Mouse (Mus musculus): ENCODE measurements around the gene Npas3.

The Npas3 gene

DNA sequence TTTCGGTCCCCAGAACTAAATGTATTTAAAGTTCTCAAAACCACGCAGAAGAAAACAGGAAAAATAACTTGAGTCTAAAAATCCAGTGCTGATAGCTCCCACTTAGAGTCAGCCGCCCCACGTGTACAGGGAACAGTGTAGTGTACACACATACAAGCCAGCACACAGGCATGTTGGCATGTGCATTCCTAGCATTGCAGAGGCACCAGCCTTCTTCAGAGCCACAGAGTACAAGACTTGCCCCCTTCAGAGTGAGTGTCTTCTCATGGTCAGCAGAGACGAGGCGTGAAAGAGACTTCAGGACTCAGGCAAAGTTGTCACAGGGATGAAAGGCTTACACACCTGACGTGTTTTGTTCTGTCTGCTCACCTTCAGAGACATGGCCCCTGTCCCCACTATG lies 565.8 kb downstream of the Npas3 start:
- DNase-seq: no peak

DNA sequence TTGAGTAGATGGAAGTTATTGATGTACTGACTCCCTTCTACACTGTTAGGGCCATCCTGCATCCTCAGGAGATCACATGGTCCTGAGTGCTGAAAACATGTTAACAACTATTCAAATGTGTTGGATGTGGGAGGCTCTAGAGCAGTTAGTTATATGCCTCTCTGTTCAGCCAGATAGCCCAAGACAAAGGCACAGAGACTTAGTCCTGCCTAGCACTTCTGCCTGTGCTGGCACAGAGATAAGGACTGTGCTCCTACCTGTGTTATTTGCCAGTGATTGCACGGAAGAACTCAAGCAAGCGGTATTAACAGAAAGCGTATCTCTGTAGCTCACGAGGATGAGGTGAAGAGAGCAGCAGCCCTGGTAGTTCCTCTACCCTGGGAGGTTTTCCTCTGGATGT lies 571.5 kb downstream of the Npas3 start:
- DNase-seq: no peak

GRCm38 (mm10) chr12:53822881-53823280 lies 574.4 kb downstream of the Npas3 start:
- DNase-seq: no peak

GRCm38 (mm10) chr12:53825251-53825650 lies 576.8 kb downstream of the Npas3 start:
- DNase-seq: no peak

DNA sequence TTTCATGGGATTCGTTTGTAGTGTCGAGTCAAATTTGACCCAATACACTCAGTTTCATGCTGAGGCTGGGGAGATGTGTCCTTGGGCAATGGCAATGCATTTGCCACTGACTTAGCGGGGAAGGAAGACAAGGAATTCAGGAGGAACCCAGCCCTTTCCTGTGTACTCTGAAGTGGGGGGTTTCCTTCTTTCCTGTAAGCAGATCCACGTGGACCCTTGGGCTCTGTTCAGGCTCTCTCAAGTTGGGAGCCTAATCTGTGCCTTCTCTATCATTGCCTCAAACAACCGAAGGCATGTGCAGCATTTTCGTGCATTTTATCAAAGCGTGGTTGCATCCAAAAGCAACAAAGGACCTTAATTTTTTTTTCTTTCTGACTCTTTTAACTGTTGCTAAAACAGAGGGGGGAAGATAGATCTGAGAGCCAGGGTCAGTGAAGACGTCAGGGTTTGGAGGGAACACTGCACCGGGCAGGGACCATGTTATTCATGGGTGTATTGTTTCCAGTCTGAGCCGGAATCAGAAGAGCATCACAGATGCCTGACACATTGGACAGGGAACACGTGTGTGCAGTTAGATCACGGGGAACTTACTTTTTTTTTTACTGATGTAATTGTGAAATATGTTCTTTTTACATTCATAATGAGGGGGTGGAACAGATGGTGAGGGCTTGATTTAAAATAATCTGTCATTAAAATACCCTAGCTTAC lies 577.6 kb downstream of the Npas3 start:
- DNase-seq: no peak

- DNase-seq: no peak
Measured at GRCm38 (mm10) chr12:53826812-53827211, 578.3 kb downstream of the Npas3 start.

DNA sequence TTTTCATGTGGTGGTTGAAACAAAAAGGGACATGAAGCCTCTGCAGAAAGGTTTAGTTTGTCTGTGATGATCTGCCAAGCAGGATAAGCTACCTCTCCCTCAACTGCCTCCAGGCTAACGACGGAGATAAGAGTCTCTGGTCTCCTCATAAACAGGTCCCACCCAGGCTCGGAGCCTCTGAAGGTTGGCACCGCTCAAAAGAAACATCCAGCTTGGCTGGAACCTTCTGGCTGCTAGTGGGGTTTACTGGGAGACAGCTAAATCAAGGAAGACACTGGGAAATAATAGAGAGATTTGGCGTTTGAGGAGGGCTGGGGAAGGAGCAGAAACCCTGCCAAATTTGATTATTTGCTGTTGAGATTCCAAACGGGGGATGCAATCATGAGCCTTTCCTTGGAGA lies 584.1 kb downstream of the Npas3 start:
- DNase-seq: peak; percentile 36 to 38

DNA sequence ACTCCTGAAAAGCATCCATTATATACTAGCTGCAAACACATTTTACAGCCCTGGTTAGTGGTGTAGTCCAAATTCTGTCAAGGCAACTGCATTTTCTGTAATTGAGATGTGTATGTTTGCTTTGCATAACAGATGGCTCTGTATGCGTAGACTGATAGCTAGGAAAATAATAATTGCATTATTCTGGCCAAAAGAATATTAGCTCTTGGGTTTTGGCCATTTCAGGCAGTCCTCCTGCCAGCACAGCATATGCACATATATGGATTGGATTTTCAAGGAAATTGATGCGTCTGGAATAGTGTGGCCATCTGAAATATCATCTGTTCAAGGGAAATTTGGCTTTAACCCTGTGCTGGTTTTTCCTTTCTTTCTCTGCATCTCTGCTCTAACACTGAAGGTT lies 584.9 kb downstream of the Npas3 start:
- peak; percentile 59 to 60 for DNase-seq

DNA sequence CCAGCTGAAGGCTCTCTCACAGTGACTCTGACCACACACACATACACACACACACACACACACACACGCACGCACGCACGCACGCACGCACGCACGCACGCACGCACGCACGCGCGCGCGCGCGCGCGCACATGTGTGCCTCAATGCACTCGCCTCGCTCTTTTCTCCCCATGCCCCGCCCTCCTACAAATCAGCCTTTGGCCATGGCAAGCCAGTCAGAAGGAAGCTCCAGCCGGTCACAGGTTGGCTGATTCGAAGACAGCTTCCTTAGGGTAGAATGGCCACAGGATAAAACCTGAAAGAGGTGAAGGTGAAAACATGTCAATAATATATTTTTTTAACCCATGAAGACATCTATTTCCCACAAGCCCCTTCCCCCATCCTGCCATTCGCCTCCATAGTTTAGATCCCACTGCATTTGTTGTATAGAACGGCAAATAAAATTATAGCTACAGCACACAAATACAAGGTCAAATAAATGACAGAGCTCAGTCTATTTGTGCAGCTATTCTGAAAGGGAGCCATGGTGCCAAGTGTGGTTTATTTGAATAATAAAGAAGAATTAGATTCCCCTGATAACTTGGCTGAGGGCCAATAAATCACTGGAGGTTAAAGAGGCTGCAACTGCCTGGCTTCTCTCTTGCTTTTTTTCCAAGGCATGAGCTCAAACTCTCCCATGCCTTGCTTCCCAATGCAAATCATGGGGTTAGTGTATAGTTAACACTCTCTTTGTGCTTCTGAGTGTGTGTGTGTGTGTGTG lies 587.7 kb downstream of the Npas3 start:
- DNase-seq: peak; percentile 63 to 66

GRCm38 (mm10) chr12:53837408-53837807 lies 588.9 kb downstream of the Npas3 start:
- DNase-seq: no peak

DNA sequence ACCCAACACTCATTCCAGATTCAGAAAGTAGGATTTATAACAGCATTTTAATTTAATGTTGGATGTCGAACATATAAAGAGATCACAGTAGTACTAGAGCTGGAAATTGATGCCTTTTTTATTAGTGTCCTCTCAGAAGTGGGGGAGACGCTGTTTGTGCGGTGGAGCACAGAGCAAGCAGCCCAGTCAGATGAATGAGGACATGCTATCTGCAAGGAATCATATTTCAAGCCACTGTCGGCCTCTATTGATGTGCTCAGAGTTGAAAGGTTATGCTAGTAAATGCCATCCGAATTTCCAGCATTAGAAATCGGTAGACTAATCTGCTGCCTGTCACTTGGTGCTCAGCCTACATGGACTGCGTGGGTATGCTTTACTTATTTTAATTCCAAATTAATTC lies 590.1 kb downstream of the Npas3 start:
- no peak for DNase-seq

GRCm38 (mm10) chr12:53841928-53842671 lies 593.6 kb downstream of the Npas3 start:
- peak; percentile 38 to 48 for DNase-seq

GRCm38 (mm10) chr12:53843626-53844025 lies 595.1 kb downstream of the Npas3 start:
- DNase-seq: no peak

GRCm38 (mm10) chr12:53846154-53846665 lies 597.7 kb downstream of the Npas3 start:
- no peak for DNase-seq

DNA sequence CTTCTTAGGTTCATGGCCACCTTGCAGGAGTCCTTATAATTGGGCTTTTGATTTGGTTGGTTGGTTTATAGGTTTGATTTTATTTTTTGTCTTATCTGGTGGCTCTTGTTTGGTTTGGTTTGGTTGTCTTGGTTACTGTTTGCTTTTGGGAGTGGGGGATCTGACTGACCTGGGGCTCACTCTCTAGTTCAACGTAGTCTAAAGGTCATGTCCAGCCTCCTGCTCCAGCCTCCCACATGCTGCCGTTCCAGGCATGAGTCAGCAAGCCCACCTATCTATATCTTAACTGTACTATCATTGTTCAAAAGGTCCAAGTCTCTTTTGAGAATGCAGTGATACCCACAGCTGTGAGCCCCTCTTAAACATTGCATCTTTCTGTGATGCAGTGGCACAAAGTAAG lies 600.8 kb downstream of the Npas3 start:
- DNase-seq: no peak

GRCm38 (mm10) chr12:53852432-53852831 lies 604.0 kb downstream of the Npas3 start:
- DNase-seq: peak; percentile 53 to 68

DNA sequence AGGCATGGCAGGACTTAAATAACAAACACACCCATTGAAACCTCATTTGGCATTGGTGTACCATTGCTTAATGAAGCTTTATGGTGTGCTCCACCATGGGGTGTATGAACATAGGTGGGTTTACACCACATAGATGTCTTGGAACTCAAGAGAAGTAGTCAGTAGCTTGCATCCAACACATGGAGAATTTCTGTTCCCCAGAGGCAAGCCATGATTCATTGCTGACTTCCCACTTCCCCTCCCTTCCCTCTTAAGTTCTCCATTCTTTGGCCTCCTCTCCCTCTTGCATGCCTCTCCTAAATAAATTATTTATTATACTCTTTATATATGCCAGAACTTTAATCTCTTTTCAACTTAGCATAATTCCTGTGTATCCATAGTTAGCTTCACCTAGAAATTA lies 611.7 kb downstream of the Npas3 start:
- no peak for DNase-seq

DNA sequence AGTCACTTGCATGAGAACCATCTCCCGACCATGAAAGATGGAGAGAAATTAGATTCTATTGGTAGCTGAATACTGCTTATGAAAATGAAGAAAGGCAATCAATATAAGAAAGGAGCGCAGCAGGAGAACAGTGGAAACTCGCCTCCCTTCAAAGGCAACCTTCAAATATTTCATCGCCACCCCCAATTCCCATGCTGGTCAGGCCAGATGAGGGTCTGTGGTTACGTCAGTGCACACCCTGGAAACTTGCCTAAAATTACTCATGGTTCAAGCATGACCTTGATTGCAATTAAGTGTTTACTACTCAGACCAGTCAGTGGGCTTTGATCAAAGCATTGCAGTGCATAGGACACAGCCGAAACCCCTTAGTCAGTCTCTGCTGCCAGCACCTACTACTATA lies 613.8 kb downstream of the Npas3 start:
- no peak for DNase-seq

GRCm38 (mm10) chr12:53864436-53865136 lies 616.1 kb downstream of the Npas3 start:
- peak; percentile 86 to 87 for DNase-seq

DNA sequence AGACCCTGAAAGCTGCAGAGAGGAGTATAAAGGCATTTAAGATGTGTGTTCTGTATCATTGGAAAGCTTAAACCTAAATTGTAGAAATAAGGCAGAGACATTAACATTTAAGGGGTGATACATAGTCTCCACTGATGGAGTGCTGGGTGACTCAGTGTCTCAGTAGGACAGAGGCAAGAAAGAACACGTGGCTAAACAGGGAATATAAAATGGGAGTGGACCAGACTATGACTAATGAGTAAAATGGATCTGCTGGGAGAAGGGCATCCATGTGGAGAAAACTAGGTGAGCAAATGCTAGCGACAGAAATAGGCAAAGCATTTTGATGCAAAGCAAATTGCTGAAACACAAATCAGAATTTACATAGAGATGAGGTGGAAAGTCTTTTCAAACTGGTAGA lies 617.2 kb downstream of the Npas3 start:
- DNase-seq: no peak

GRCm38 (mm10) chr12:53869981-53870380 lies 621.5 kb downstream of the Npas3 start:
- DNase-seq: peak; percentile 69 to 78

DNA sequence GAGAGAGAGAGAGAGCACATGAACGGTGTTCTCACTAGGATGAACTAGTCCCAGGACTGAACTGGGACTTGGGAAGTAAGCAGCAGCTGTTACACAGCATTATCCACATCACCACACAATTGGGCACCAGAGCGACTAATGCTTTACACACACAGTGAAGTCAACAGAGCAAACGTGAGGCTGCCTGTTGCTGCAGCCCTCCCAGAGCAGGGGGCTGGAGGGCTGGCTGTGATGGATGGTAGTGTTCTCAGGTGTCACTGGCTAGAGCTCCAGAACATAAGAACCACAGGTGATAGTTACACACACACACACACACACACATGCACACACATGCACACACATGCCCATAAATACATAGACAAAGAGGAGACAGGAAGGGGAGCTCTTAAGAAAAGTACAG lies 626.7 kb downstream of the Npas3 start:
- peak; percentile 47 to 70 for DNase-seq

DNA sequence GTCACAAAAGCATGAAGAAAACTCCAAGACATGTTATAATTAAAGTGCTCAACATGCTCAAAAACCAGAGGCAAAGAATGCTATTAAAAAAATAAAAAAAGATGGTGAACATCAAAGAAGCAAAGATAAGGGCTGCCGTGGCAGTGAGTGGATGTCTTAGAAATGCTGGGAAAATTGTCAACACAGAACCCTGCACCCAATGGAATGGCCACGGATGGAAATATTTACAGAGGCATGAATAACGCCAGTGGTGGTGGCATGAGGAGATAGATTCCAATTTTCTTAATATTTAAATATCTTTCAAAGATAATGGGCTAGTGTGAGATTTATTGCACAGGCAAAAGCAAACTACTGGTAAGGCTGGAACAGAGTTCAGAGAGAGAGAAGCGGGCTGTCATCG lies 628.2 kb downstream of the Npas3 start:
- no peak for DNase-seq
